Mouse (Mus musculus) lung, adult 10 weeks (tissue): ENCODE data around the gene Vmn1r201. TPM values are rescaled to one million over a fixed set of nuclear protein-coding genes. Genes with fewer than 3 reads are reported as not detected.

ENCODE experiments used
- polyA plus RNA-seq: library from polyadenylated mRNA; stranded (reverse); fragments of 350-450 nt; fragmentation: Illumina TruSeq; extraction: RNeasy Lipid Tissue Mini Kit (QIAGEN cat#74804); gene quantifications from one replicate; pipeline ENCODE4 v1.2.3, GENCODE M21; 2014; ENCODE audit warnings: low read depth, low replicate concordance; ENCODE audit not compliant: insufficient read depth

Gene Vmn1r201
- polyA plus RNA-seq = not detected

GRCm38 (mm10) chr13:22471623-22472022 lies at the start of gene Vmn1r201:
Gene Vmn1r201 (plus strand): TSS chr13:22471923.

GRCm38 (mm10) chr13:22505281-22505680 lies 33.6 kb downstream of the Vmn1r201 start, which contains the start of gene Vmn1r202:
Gene Vmn1r202 (minus strand): TSS chr13:22505381.

GRCm38 (mm10) chr13:22517814-22518213 lies 46.1 kb downstream of the Vmn1r201 start, which contains the start of gene Vmn1r203:
Gene Vmn1r203 (plus strand): TSS chr13:22518114.

Other genes with a start within 250 kb of the Vmn1r201 start
- gene Vmn1r193, start 248.8 kb upstream of the Vmn1r201 start, polyA plus RNA-seq = not detected
- gene Vmn1r194, start 227.7 kb upstream of the Vmn1r201 start, polyA plus RNA-seq = not detected
- not detected for gene Vmn1r195, start 201.4 kb upstream of the Vmn1r201 start, polyA plus RNA-seq
- not detected for gene Vmn1r196, start 182.0 kb upstream of the Vmn1r201 start, polyA plus RNA-seq
- gene Vmn1r197, start 147.3 kb upstream of the Vmn1r201 start, polyA plus RNA-seq = not detected
- gene Vmn1r198, start 121.6 kb upstream of the Vmn1r201 start, polyA plus RNA-seq = not detected
- gene Vmn1r199, start 92.1 kb upstream of the Vmn1r201 start, polyA plus RNA-seq = not detected
- gene Vmn1r200, start 81.5 kb upstream of the Vmn1r201 start, polyA plus RNA-seq = not detected
- not detected for gene Vmn1r202, start 33.5 kb downstream of the Vmn1r201 start, polyA plus RNA-seq
- gene Vmn1r203, start 46.2 kb downstream of the Vmn1r201 start, polyA plus RNA-seq = not detected
- not detected for gene Vmn1r204, start 81.3 kb downstream of the Vmn1r201 start, polyA plus RNA-seq
- not detected for gene Vmn1r205, start 121.1 kb downstream of the Vmn1r201 start, polyA plus RNA-seq
- not detected for gene Vmn1r206, start 152.3 kb downstream of the Vmn1r201 start, polyA plus RNA-seq